Mouse (Mus musculus): ENCODE measurements at regions not wholly inside any gene's neighbourhood (a gene's known extent, or its start where the extent isn't known, plus 50 kb on each side); places are given as distances from the start of the nearest gene placed in this dataset.

GRCm38 (mm10) chr13:111926801-111927200 is 118.0 kb upstream of the Map3k1 start:
- TF ChIP-seq MYOG (IDR thresholded peaks at IDR 0.05; ENCODE audit: control insufficient read depth, extremely low read depth, insufficient read length) (no peak), CTCF (IDR thresholded peaks at IDR 0.05; ENCODE audit: control insufficient read depth, insufficient read depth, insufficient read length) (no peak), FOSL1 (IDR thresholded peaks at IDR 0.05; ENCODE audit: insufficient read depth, low read length, poor library complexity, severe bottlenecking) (no peak), MAX (IDR thresholded peaks at IDR 0.05) (no peak)
